Mouse (Mus musculus) lung, postnatal 0 days (tissue): ENCODE data around the gene Pex7.

ENCODE experiments used
- CTCF ChIP-seq: IDR thresholded peaks from 2 replicates; pipeline ENCODE4 v1.5.1; 2016; ENCODE audit warnings: antibody characterized with exemption, mild to moderate bottlenecking
- EP300 ChIP-seq: IDR thresholded peaks from 2 replicates; pipeline ENCODE4 v1.6.1; 2016; ENCODE audit warnings: antibody characterized with exemption, mild to moderate bottlenecking, control low read depth

DNA sequence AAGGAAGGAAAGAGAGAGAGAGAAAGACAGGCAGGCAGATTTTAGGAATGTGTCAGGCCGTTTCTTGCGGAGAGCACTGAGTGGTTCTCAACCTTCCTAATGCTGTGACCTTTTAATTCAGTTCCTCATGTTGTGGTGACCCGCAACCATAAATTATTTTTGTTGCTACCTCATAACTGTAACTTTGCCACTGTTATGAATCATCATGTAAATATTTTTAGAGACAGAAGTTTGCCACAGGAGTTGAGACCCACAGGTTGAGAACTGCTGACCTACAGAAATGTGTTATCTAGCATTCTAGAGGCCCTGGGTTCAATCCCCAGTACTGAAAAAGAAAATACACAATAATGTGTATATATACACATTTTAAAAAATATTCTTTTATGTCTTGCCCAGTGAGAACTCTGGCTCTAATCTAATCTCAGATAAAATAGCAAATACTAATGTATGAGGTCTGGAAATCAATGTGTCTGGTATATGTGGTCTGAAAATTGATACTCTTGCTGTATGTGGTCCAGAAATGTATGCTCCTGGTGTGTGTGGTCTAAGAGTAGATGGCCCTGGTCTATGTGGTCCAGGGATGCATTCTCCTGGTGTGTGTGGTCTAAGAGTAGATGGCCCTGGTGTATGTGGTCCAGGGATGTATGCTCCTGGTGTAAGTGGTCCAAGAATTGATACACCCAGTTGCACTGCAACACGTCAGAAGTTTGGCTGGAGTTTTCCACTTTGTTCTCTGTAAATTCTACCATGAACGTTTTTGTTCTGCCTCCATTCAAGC is 76.2 kb downstream of the Pex7 start:
- TF ChIP-seq CTCF (no peak), EP300 (no peak)
